Mouse (Mus musculus) right cerebral cortex, postnatal 10 days (tissue): ENCODE data around the gene Igfbp7.

Source experiments
- DNase-seq, 2 experiments: peaks; one replicate each; pipeline ENCODE4 v3.0.0; 2021; ENCODE audit warnings: low spot score in 2 of 2

The Igfbp7 gene

GRCm38 (mm10) chr5:77354361-77354787, 53.5 kb downstream of the Igfbp7 start:
- DNase-seq, result peak; percentile 90

GRCm38 (mm10) chr5:77351691-77352090, 56.1 kb downstream of the Igfbp7 start:
- no peak for DNase-seq

- no peak for DNase-seq
Measured at GRCm38 (mm10) chr5:77349971-77350658, 57.7 kb downstream of the Igfbp7 start.

- DNase-seq, result no peak
Measured at GRCm38 (mm10) chr5:77348901-77349300, 58.9 kb downstream of the Igfbp7 start.

- no peak for DNase-seq
Measured at GRCm38 (mm10) chr5:77340033-77340432, 67.8 kb downstream of the Igfbp7 start.

GRCm38 (mm10) chr5:77330154-77330553, 77.7 kb downstream of the Igfbp7 start:
- no peak for DNase-seq

GRCm38 (mm10) chr5:77324936-77325335, 82.9 kb downstream of the Igfbp7 start:
- DNase-seq, result no peak

- no peak for DNase-seq
Measured at GRCm38 (mm10) chr5:77314986-77315385, 92.9 kb downstream of the Igfbp7 start.

- no peak for DNase-seq
Measured at GRCm38 (mm10) chr5:77314206-77314605, 93.6 kb downstream of the Igfbp7 start.

GRCm38 (mm10) chr5:77309924-77310772, 97.7 kb downstream of the Igfbp7 start, which contains the start of the genes Noa1 and Polr2b:
Noa1 (minus strand) TSS chr5:77310084.
Polr2b (plus strand) TSS chr5:77310147.
- DNase-seq, result peak; percentile 98 to 99

- DNase-seq, result peak; percentile 26 to 38
Measured at GRCm38 (mm10) chr5:77309051-77309906, 98.6 kb downstream of the Igfbp7 start.

GRCm38 (mm10) chr5:77307821-77308553, 99.9 kb downstream of the Igfbp7 start:
- no peak for DNase-seq

GRCm38 (mm10) chr5:77301296-77301903, 106.4 kb downstream of the Igfbp7 start:
- no peak for DNase-seq

GRCm38 (mm10) chr5:77299486-77299885, 108.4 kb downstream of the Igfbp7 start:
- DNase-seq, result no peak
